Mouse (Mus musculus): ENCODE data around the gene Olfr686. TPM values are rescaled to one million over a fixed set of nuclear protein-coding genes. Genes with fewer than 3 reads are reported as not detected.

Gene Olfr686
- polyA plus RNA-seq, 1 experiment from 2014 or later: not detected

Other genes starting within 250 kb of the Olfr686 start
- gene Olfr670, start 244.9 kb downstream of the Olfr686 start, polyA plus RNA-seq (2016; fragmentation: Nextera tagmentation; extraction: Ambion mirVana): not detected in 2 replicates
- gene Olfr671, start 228.4 kb downstream of the Olfr686 start, polyA plus RNA-seq (2016; fragmentation: Nextera tagmentation; extraction: Ambion mirVana): not detected in 2 replicates
- not detected in 2 replicates for gene Olfr672, start 205.5 kb downstream of the Olfr686 start, polyA plus RNA-seq (2016; fragmentation: Nextera tagmentation; extraction: Ambion mirVana)
- not detected in 2 replicates for gene Olfr675, start 179.0 kb downstream of the Olfr686 start, polyA plus RNA-seq (2016; fragmentation: Nextera tagmentation; extraction: Ambion mirVana)
- gene Olfr676, start 174.8 kb downstream of the Olfr686 start, polyA plus RNA-seq (2016; fragmentation: Nextera tagmentation; extraction: Ambion mirVana): not detected in 2 replicates
- gene Olfr677, start 156.1 kb downstream of the Olfr686 start, polyA plus RNA-seq (2016; fragmentation: Nextera tagmentation; extraction: Ambion mirVana): not detected in 2 replicates
- not detected in 2 replicates for gene Olfr678, start 143.0 kb downstream of the Olfr686 start, polyA plus RNA-seq (2016; fragmentation: Nextera tagmentation; extraction: Ambion mirVana)
- not detected in 2 replicates for gene Olfr679, start 126.3 kb downstream of the Olfr686 start, polyA plus RNA-seq (2016; fragmentation: Nextera tagmentation; extraction: Ambion mirVana)
- gene Olfr680-ps1, start 114.7 kb downstream of the Olfr686 start, polyA plus RNA-seq (2016; fragmentation: Nextera tagmentation; extraction: Ambion mirVana): not detected in 2 replicates
- not detected in 2 replicates for gene Olfr681, start 90.6 kb downstream of the Olfr686 start, polyA plus RNA-seq (2016; fragmentation: Nextera tagmentation; extraction: Ambion mirVana)
- not detected in 2 replicates for gene Olfr683, start 60.5 kb downstream of the Olfr686 start, polyA plus RNA-seq (2016; fragmentation: Nextera tagmentation; extraction: Ambion mirVana)
- gene Olfr684, start 43.8 kb downstream of the Olfr686 start, polyA plus RNA-seq (2016; fragmentation: Nextera tagmentation; extraction: Ambion mirVana): not detected in 2 replicates
- not detected in 2 replicates for gene Olfr685, start 21.5 kb downstream of the Olfr686 start, polyA plus RNA-seq (2016; fragmentation: Nextera tagmentation; extraction: Ambion mirVana)
- not detected in 2 replicates for gene Olfr688, start 80.6 kb upstream of the Olfr686 start, polyA plus RNA-seq (2016; fragmentation: Nextera tagmentation; extraction: Ambion mirVana)
- not detected in 2 replicates for gene Olfr689, start 103.7 kb upstream of the Olfr686 start, polyA plus RNA-seq (2016; fragmentation: Nextera tagmentation; extraction: Ambion mirVana)
- not detected in 2 replicates for gene Olfr690, start 126.6 kb upstream of the Olfr686 start, polyA plus RNA-seq (2016; fragmentation: Nextera tagmentation; extraction: Ambion mirVana)
- gene Olfr691, start 134.8 kb upstream of the Olfr686 start, polyA plus RNA-seq (2016; fragmentation: Nextera tagmentation; extraction: Ambion mirVana): 0.13 and 0.22 TPM in 2 replicates
- not detected in 2 replicates for gene Olfr692, start 160.7 kb upstream of the Olfr686 start, polyA plus RNA-seq (2016; fragmentation: Nextera tagmentation; extraction: Ambion mirVana)
- gene Gm5901, start 167.6 kb upstream of the Olfr686 start, polyA plus RNA-seq (2016; fragmentation: Nextera tagmentation; extraction: Ambion mirVana): not detected in 2 replicates
- 41.6 and 44.7 TPM in 2 replicates for gene Fam160a2, start 192.6 kb upstream of the Olfr686 start, polyA plus RNA-seq (2016; fragmentation: Nextera tagmentation; extraction: Ambion mirVana)
- gene Cnga4, start 197.1 kb upstream of the Olfr686 start, polyA plus RNA-seq (2016; fragmentation: Nextera tagmentation; extraction: Ambion mirVana): 0.19 TPM in 1 of 2 replicates, not detected in the other
- 0.46 and 0.92 TPM in 2 replicates for gene Cckbr, start 218.2 kb upstream of the Olfr686 start, polyA plus RNA-seq (2016; fragmentation: Nextera tagmentation; extraction: Ambion mirVana)